Mouse (Mus musculus): ENCODE measurements around the gene Mlh1.

DNA sequence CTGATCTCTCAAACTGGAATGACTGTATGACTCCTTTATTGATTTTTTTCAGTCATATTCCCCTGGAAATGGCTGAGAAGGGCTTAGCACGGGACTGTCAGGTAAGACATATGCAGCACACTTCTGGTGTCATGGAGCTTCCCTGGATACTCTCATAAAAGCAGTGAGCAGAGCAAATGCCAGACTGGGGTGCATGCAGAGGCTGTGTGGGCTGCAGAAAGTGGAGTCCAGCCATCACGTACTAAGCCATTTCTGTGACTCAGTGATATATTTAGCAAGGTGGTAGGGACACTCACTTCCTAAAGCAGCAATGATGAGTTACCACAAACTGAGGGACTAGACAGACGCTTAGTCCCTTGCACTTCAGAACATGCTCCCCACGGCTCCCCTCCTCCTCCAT is 49.3 kb upstream of the Mlh1 start:
- TF ChIP-seq CTCF (conservative IDR thresholded peaks at IDR 0.05; ENCODE audit: low read length) (no peak), NANOG (IDR thresholded peaks at IDR 0.05; ENCODE audit: borderline replicate concordance, low read length) (no peak), POU5F1 (IDR thresholded peaks at IDR 0.05; ENCODE audit: borderline replicate concordance, low read length) (no peak)

Measured in E14TG2a.4 (cell line).